Mouse (Mus musculus) stomach, postnatal 0 days (tissue): ENCODE data around the gene Fam162a.

Experiments
- CTCF ChIP-seq: IDR thresholded peaks from 2 replicates; pipeline ENCODE4 v1.5.1; 2016; ENCODE audit warnings: antibody characterized with exemption, low read depth, mild to moderate bottlenecking, moderate library complexity
- EP300 ChIP-seq: optimal IDR thresholded peaks from 2 replicates; pipeline ENCODE3; 2016; ENCODE audit warnings: antibody characterized with exemption

GRCm38 (mm10) chr16:36074772-36075171, 3.4 kb upstream of the Fam162a start:
- TF ChIP-seq CTCF (no peak), EP300 (no peak)
